Mouse (Mus musculus): ENCODE measurements around the gene Zfp574.
"Not testable (repeated sequence)": the region's sequence is repeated elsewhere in the genome, so short reads cannot be mapped to it uniquely, and the experiment has no call there.

Zfp574 gene

DNA sequence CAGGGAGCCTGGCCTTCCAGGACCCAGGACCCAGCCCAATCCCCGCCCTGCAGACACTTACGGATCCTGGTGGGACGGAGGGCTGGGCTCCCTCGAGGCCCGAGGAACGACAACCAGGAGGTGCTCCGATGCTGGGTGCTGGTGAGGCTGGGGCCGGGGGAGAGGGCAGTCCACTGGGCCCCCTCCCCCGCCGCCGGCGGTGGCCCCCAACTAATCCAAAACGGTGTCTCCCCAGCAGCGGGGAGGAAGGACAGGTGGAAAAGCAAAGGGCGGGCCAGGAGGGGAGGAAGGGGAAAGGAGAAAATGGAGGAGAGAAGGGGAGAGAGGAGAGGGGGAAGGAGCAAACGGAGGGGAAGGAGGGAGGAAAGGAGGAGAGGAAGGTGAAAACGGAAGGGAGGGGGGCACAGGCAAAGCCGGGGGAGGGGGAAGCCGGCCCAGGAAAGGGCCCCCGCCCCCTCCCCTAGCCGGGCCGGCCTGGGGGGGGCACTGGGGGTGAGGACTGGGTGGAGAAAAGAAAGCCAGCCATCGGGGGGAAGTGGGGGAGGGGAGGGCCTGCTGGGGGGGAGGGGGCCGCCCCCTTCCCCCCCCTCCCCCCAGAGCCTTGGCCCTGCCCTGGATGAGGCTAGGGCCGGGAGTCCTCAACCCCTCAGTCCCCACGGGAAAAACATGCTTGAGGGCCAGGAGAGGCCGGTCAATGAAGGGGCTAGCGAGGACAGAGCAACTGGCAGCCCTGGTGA lies at the start of gene Zfp574, which contains the start of gene Grik5:
Gene Zfp574, plus strand, starts transcription at position 589 of the 737 bp plus-strand sequence.
Gene Grik5, minus strand, starts transcription at position 368 of the 737 bp plus-strand sequence.
- peak in 1 of 2 experiments; percentile 34 for DNase-seq (ENCODE audit: low spot score in 2 of 2)

GRCm38 (mm10) chr7:25025855-25026439 lies 46.4 kb upstream of the Zfp574 start:
- peak in 1 of 2 experiments; percentile 30 for DNase-seq (ENCODE audit: low spot score in 2 of 2)

DNA sequence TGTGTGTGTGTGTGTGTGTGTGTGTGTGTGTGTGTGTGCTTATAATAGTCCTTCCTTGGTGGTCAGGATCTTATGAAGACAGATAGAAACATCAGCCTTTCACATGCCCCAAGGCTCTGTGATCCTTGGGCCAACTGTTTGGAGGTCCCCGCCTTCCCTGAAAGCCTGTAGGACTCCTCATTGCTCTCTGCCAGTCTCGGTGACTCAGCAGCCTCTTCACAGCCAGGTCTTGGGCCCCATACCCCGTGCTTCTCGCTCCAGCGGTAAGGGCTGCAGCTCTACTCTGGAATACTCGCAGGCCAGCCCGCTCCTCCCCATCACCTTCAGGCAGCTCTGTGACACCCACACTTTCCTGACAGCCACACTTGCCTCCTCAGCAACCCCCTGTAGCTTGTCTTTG lies 45.9 kb upstream of the Zfp574 start:
- DNase-seq (ENCODE audit: low spot score in 2 of 2) = no peak

- peak; percentile 63 to 86 for DNase-seq (ENCODE audit: low spot score in 2 of 2)
These were observed 42.2 kb upstream of the Zfp574 start for GRCm38 (mm10) chr7:25030032-25030753.

- DNase-seq (ENCODE audit: low spot score in 2 of 2) = no peak
These were observed 40.8 kb upstream of the Zfp574 start for GRCm38 (mm10) chr7:25031528-25031927.

- no peak for DNase-seq (ENCODE audit: low spot score in 2 of 2)
These were observed 37.6 kb upstream of the Zfp574 start for GRCm38 (mm10) chr7:25034796-25035195.

DNA sequence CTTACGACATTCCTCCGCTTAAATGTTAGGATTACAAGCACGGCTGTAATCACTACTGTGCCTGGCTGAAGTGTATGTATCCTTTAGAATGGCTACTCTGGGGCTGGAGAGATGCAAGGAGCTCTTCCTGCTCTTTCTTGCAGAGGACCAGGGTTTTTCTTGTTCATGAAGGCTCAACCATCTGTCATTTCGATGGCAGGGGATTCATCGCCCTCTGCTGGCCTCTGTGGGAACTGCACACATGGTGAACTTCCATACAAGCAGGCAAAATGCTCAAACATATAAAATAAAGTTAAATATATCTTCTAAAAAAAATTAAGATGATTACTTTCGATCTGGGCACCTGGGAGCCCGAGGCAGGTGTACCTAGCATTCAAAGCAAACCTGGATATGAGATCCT lies 36.5 kb upstream of the Zfp574 start:
- peak; percentile 77 to 88 for DNase-seq (ENCODE audit: low spot score in 2 of 2)

DNA sequence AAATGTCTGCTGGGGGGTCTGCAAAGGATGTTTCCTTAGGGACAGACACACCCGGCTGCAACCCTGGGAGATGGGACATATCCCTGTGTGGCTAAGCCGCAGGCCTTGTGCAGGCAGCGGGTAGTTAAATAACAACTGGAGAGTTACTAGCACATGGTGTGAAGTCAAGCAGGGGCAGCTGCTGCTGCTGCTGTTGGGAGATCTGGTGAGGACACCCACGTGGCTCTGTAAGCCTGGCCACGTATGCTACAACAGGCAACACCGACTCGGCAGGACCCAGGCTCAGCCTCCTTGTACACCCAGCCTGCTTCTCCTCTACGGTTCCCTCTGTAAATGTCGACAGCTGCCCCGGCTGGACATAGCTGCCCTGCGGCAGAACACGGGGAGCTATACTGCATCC lies 30.4 kb upstream of the Zfp574 start:
- DNase-seq (ENCODE audit: low spot score in 2 of 2) = no peak

DNA sequence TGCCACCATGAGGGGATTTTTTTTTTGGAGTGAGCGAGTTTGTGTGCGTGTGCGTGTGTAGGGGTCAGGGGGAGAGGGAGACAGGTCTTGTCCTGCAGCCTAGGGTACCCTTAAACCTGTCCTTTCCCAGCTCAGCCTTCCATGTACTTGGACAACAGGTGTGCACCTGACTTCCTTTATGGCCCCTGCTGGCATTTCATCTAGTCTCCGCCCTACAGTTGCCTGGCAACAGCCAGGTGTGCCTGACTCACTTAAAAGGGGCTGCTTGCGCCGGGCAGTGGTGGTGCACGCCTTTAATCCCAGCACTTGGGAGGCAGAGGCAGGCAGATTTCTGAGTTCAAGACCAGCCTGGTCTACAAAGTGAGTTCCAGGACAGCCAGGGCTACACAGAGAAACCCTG lies 27.8 kb upstream of the Zfp574 start:
- DNase-seq (ENCODE audit: low spot score in 2 of 2) = not testable (repeated sequence)

DNA sequence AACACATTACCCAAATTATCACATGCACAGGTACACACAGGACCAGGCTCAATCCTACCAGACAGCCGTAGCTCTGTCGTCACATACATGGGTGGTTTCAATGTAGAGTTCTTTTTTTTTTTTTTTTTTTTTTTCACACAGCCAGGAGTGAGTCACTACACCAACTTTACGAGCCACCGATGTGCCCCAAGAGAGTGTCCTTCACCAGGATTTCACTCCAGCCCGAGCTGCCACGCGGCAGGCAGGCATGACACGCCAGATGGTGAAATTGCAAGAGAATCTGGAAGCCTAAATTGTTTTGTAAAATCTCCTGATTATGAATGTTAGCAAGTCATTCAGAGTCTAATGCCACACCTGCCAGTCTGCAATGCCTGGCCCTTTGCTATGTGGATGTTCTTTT lies 25.0 kb upstream of the Zfp574 start:
- no peak for DNase-seq (ENCODE audit: low spot score in 2 of 2)

DNA sequence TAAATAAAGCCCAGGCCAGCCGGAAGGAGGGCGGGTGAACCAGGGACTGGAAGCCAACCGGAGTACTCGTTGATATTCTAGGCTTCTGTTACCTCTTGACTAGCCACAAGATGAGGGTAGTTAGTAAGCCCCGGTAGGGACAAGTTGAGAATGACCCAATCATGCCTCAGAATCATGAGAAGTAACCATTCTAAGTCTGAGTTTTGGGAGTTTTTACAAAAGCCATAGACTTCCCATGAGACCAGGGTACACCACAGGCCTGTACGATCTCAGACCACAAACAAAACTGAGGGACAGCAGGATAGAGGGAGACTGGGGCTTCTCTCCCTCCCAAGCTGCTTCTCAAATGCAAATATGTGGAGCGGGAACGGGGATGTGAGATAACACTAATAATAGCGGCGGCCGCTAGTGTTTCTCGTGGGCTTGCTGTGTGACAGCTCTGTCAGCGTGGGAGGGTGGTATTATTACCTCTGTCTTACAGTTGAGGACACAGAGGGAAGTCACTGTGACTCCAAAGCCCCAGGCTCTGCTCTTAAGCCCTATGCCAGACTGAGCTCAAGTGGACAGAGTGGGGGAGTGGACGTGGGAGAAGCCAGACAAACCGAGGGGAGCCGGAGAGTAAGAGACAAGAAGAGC lies 23.0 kb upstream of the Zfp574 start:
- DNase-seq (ENCODE audit: low spot score in 2 of 2) = no peak

GRCm38 (mm10) chr7:25052587-25052986 lies 19.8 kb upstream of the Zfp574 start:
- no peak for DNase-seq (ENCODE audit: low spot score in 2 of 2)

GRCm38 (mm10) chr7:25056951-25057350 lies 15.4 kb upstream of the Zfp574 start:
- no peak for DNase-seq (ENCODE audit: low spot score in 2 of 2)

GRCm38 (mm10) chr7:25057888-25058287 lies 14.5 kb upstream of the Zfp574 start:
- no peak for DNase-seq (ENCODE audit: low spot score in 2 of 2)

DNA sequence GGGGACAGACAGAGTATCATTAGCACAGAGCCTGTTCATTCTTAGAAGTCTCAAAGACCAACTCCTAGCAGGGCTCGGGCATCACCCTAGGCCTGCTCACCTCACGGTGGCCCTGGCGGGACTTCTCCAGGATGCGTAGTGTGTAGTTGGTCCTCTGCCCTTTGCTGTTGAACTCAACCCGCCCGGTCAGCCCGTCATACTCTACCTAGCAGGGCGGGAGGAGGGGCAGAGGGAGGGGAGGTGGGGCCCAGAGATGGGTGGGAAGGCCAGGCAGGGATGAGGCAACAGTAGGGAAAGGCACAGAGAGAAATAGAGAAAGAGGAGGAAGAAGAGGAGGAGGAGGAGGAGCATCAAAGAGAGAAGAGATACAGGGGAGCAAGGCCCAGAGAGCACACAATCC lies 14.0 kb upstream of the Zfp574 start:
- DNase-seq (ENCODE audit: low spot score in 2 of 2) = no peak

DNA sequence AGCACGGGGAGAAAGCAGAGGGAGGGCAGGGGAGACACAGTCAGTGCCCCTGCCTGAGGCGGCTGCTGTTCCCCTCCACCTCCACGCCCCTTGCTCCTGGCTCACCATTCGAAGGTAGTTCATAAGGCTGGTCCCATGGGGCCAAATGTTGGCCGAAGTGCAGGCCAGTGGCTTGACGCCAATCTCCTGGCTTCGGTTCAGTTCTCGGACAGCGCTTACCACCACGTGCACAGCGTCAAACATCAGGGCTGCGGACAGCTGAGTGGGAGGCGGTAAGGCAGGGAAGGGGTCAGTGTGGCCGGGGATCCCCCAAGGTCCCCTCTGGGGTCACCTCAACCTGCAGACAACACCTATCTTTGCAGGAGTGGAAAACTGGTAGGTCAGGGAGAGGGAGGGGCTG lies 13.5 kb upstream of the Zfp574 start:
- DNase-seq (ENCODE audit: low spot score in 2 of 2) = no peak

DNA sequence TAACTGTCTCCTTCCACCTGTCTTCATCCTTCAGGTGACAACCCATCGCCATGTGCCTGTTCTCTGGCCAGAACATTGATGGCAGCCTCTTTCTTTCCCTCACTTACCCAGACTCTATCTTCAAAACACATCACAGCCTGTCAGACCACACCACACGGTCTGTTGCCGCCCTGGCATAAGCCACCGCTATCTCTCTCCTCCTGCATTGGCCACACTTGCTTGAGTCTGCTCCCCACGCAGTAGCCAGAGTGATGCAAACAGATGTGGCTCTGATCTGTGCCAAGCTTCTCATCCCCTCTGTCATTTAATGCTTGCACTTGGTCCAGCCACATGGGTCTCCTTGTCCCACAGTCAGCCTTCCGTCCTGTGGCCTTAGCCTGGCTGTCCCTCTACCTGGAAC lies 9.0 kb upstream of the Zfp574 start:
- DNase-seq (ENCODE audit: low spot score in 2 of 2) = no peak

DNA sequence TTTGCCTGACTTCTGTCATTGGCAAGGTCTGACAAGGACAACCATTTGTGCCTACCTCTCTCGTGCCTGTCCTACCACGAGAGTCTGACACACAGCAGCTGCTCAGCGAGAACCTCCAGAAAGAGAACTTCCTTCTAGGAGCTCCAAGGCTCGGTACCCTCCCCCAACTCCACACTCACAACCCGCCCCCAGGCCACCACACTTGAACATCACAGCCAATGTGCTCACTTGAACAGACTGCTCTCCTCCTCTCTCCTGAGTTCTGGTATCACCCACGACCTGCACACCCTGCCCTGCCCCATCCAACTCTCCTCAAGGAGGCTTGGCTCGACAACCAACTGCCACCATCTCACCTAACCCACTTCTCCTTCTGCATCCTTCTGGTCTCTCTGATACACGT lies 8.5 kb upstream of the Zfp574 start:
- DNase-seq (ENCODE audit: low spot score in 2 of 2) = no peak

GRCm38 (mm10) chr7:25067338-25067737 lies 5.0 kb upstream of the Zfp574 start:
- DNase-seq (ENCODE audit: low spot score in 2 of 2) = no peak

GRCm38 (mm10) chr7:25067909-25068656 lies 4.3 kb upstream of the Zfp574 start:
- DNase-seq (ENCODE audit: low spot score in 2 of 2) = no peak

GRCm38 (mm10) chr7:25068724-25069123 lies 3.6 kb upstream of the Zfp574 start:
- DNase-seq (ENCODE audit: low spot score in 2 of 2) = no peak
